Mouse (Mus musculus) E14TG2a.4 (cell line): ENCODE results near the gene Ccdc149.

Experiments used
- CTCF ChIP-seq: conservative IDR thresholded peaks from 2 replicates; pipeline ENCODE4 v1.5.1; 2014; ENCODE audit warnings: low read length
- NANOG ChIP-seq: IDR thresholded peaks from 2 replicates; pipeline ENCODE4 v1.6.1; 2014; ENCODE audit warnings: borderline replicate concordance, low read length, mixed read lengths

DNA sequence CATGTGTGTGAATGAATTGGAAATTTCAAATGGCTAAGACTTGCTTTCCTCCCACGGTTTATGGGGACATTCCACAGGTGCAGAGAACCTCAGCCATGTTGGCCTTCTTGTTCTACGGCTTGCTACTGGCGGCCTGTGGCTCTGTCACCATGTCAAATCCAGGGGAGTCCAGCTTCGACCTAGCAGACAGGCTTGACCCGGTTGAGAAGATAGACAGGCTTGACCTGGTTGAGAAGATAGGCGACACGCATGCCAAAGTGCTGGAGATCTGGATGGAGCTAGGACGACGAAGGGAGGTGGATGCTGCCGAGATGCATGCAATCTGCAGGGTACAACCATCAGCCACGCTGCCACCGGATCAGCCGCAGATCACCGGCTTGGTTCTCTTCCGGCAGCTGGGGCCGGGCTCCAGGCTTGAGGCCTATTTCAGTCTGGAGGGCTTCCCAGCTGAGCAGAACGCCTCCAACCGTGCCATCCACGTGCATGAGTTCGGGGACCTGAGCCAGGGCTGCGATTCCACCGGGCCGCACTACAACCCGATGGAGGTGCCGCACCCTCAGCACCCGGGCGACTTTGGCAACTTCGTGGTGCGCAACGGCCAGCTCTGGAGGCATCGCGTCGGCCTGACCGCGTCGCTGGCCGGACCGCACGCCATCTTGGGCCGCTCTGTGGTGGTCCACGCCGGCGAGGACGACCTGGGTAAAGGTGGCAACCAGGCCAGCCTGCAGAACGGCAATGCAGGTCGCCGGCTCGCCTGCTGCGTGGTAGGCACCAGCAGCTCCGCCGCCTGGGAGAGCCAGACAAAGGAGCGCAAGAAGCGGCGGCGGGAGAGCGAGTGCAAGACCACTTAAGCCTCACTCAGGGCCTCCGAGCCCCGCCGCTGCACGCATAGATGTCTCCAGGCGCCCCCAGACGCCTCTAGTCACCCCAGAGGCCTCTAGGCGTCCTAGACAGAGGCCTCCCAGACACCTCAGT, 103.2 kb downstream of the Ccdc149 start:
- TF ChIP-seq CTCF (no peak), NANOG (no peak)
